In the genomic region with DNA sequence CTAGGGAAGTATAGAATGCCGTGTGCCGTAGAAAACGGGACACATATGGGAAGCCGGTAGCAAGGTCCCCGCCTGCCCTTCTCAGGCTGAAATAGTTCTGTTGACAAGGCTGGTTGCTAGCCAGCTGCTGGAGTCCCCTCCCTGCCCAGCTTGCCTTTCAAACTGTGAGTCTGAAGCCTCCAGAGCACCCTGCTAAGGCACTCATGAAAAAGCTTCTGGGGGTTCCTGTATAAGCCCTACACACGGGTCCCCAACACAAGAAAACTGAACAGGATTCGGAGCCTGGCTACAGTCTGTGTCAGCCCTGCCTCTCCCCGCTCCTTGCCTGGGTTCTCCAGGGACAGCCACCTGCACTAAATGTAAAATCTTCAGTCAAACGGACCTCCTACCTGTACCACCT, we compare ENCODE assay signal across 10 mouse cellular contexts. TPM values are rescaled to one million over a fixed set of nuclear protein-coding genes. Genes with fewer than 3 reads are reported as not detected.
DNase-seq lines count a peak whose midpoint lies in the region; ATAC-seq and TF ChIP-seq lines count a peak whose summit lies in the region.
"Had no signal": no experiment of that assay in that cellular context is flagged by ENCODE, and none has a peak within 500 bp of the region (broad histone marks: within the 10 kb centered on the region; RNA-seq: fewer than 3 reads in every experiment).

No protein-coding gene starts in this region.

- no peaks in the 10 kb centered on the region for H3K36me3 ChIP-seq in hindbrain, embryonic 13.5 days
- no peaks in the 10 kb centered on the region for H3K36me3 ChIP-seq in hindbrain, embryonic 10.5 days
- H3K36me3 ChIP-seq in hindbrain, postnatal 0 days (ENCODE audit: insufficient read depth, low read length), result no peaks in the 10 kb centered on the region

- H3K9me3 ChIP-seq in hindbrain, embryonic 13.5 days, result no peaks in the 10 kb centered on the region
- no peaks in the 10 kb centered on the region for H3K9me3 ChIP-seq in hindbrain, embryonic 10.5 days
- H3K9me3 ChIP-seq in hindbrain, postnatal 0 days (ENCODE audit: low read length), result no peaks in the 10 kb centered on the region

- DNase-seq in hindbrain, embryonic 10.5 days (ENCODE audit: low spot score), result no peak
- DNase-seq in brain, adult 2 months (ENCODE audit: low read depth, low spot score), result peak; percentile 77
- peak; percentile 67 for DNase-seq in cerebellum, adult 9-10 months
- DNase-seq in hindbrain, postnatal 0 days (ENCODE audit: low spot score), result peak; percentile 52
- DNase-seq in testis, postnatal 10 days (ENCODE audit: low spot score), result no peak
- DNase-seq: liver, postnatal 0 days had no signal

- H3K27me3 ChIP-seq in hindbrain, embryonic 13.5 days, result peaks cover 20% of the 10 kb centered on the region; the same call in 1 of the 2 replicates
- H3K27me3 ChIP-seq in hindbrain, embryonic 10.5 days (ENCODE audit: insufficient read depth, poor library complexity, severe bottlenecking), result peaks cover 30% of the 10 kb centered on the region
- no peaks in the 10 kb centered on the region for H3K27me3 ChIP-seq in hindbrain, postnatal 0 days (ENCODE audit: insufficient read depth, low read length)

- H3K4me2 ChIP-seq in hindbrain, embryonic 13.5 days, result peak overlapping the region; percentile 87
- peak overlapping the region; percentile 73 for H3K4me2 ChIP-seq in hindbrain, postnatal 0 days (ENCODE audit: low read depth, low read length)

- peaks cover 22% of the 10 kb centered on the region for H3K4me1 ChIP-seq in hindbrain, embryonic 13.5 days (replicated peaks)
- H3K4me1 ChIP-seq in hindbrain, embryonic 10.5 days (replicated peaks), result peaks cover 9% of the 10 kb centered on the region
- peaks cover 6% of the 10 kb centered on the region; the same call in 1 of the 2 replicates for H3K4me1 ChIP-seq in hindbrain, postnatal 0 days (ENCODE audit: insufficient read depth, low read length)

- H3K27ac ChIP-seq in hindbrain, embryonic 13.5 days, result no peak overlapping the region
- no peak overlapping the region for H3K27ac ChIP-seq in hindbrain, embryonic 10.5 days
- peak overlapping the region; percentile 91; the same call in 1 of the 2 replicates for H3K27ac ChIP-seq in hindbrain, postnatal 0 days

- ATAC-seq in hindbrain, embryonic 13.5 days (ENCODE audit: low FRiP score), result no peak
- no peak for ATAC-seq in hindbrain, postnatal 0 days
- ATAC-seq in inflammation-experienced regulatory T-cells, adult 6 months, result no peak
- ATAC-seq: liver, postnatal 0 days had no signal

- peak overlapping the region; percentile 13; the same call in 1 of the 2 replicates for H3K9ac ChIP-seq in hindbrain, embryonic 13.5 days
- H3K9ac ChIP-seq in hindbrain, postnatal 0 days (replicated peaks; ENCODE audit: low read length), result peak overlapping the region; percentile 80
- H3K9ac ChIP-seq: liver, postnatal 0 days had no signal

- 60% methylated on average over 9 of the region's 9 CpGs for WGBS in hindbrain, embryonic 13.5 days
- WGBS in hindbrain, embryonic 10.5 days, result 66% methylated on average over 9 of the region's 9 CpGs
- WGBS in hindbrain, postnatal 0 days, result 30% methylated on average over 9 of the region's 9 CpGs

- no peak for TF ChIP-seq CTCF in hindbrain, postnatal 0 days (IDR thresholded peaks at IDR 0.05; ENCODE audit: low read depth)

- H3K4me3 ChIP-seq in hindbrain, embryonic 13.5 days, result peak overlapping the region; percentile 55
- no peak overlapping the region for H3K4me3 ChIP-seq in hindbrain, embryonic 10.5 days
- H3K4me3 ChIP-seq in hindbrain, postnatal 0 days (ENCODE audit: low read length), result peak overlapping the region; percentile 66
- H3K4me3 ChIP-seq: myocyte had no signal

RNA-seq across cellular contexts. Expression of gene Diras2, which starts 2.3 kb away (rescaled TPM):
- 2.5 and 2.9 TPM in 2 replicates for polyA plus RNA-seq in hindbrain, embryonic 13.5 days (2015; fragmentation: Nextera tagmentation; extraction: Ambion mirVana)
- polyA plus RNA-seq in hindbrain, embryonic 10.5 days (2016; fragmentation: Nextera tagmentation; extraction: Ambion mirVana), result 0.09 and 0.29 TPM in 2 replicates
- 64.4 and 64.5 TPM in 2 replicates for total RNA-seq in hindbrain, postnatal 0 days (2014; rRNA removed)
- polyA plus RNA-seq in hindbrain, postnatal 0 days (2015; fragmentation: Nextera tagmentation; extraction: Ambion mirVana), result 7.3 and 7.9 TPM in 2 replicates
- polyA plus RNA-seq in inflammation-experienced regulatory T-cells, adult 6 months (2017; shearing (Covaris generic)), result not detected
- total RNA-seq: MEL had no signal

RNA-seq across cellular contexts. Expression of gene Syk, which starts 54.2 kb away (rescaled TPM):
- polyA plus RNA-seq in hindbrain, embryonic 13.5 days (2015; fragmentation: Nextera tagmentation; extraction: Ambion mirVana), result 1.7 and 1.8 TPM in 2 replicates
- polyA plus RNA-seq in hindbrain, embryonic 10.5 days (2016; fragmentation: Nextera tagmentation; extraction: Ambion mirVana), result 3.3 and 4.8 TPM in 2 replicates
- 1.8 and 2.7 TPM in 2 replicates for total RNA-seq in hindbrain, postnatal 0 days (2014; rRNA removed)
- polyA plus RNA-seq in hindbrain, postnatal 0 days (2015; fragmentation: Nextera tagmentation; extraction: Ambion mirVana), result 1.1 and 1.2 TPM in 2 replicates
- 1 to 10 TPM in 1 of 3 experiments, under 1 TPM in 2; 0.16 to 1.1 (median 0.97) TPM for polyA plus RNA-seq in inflammation-experienced regulatory T-cells, adult 6 months (2017; shearing (Covaris generic))

Comparison
In these comparisons a context has a peak if more than half of its experiments do, and no peak if none do; other contexts are left out.
1. DNase-seq: peak in brain, adult 2 months (single experiment), cerebellum, adult 9-10 months (single experiment) and hindbrain, postnatal 0 days (single experiment); none in hindbrain, embryonic 10.5 days (single experiment) and testis, postnatal 10 days (single experiment).